Comparison of ENCODE assay signal across 12 mouse cellular contexts in genomic region chr13:110845695-110846094, GRCm38 (mm10).
DNase-seq lines count a peak whose midpoint lies in the region; ATAC-seq and TF ChIP-seq lines count a peak whose summit lies in the region.
"Had no signal": no experiment of that assay in that cellular context is flagged by ENCODE, and none has a peak within 500 bp of the region (broad histone marks: within the 10 kb centered on the region; RNA-seq: fewer than 3 reads in every experiment).

No protein-coding gene starts in this region.

- H3K27me3 ChIP-seq in lung, postnatal 0 days (replicated peaks; ENCODE audit: insufficient read depth, low read length): no peaks in the 10 kb centered on the region
- H3K27me3 ChIP-seq in hindbrain, embryonic 14.5 days (ENCODE audit: control insufficient read depth, insufficient read depth, low read length): no peaks in the 10 kb centered on the region
- H3K27me3 ChIP-seq: stomach, embryonic 15.5 days had no signal

- no peak for TF ChIP-seq POLR2A in embryonic fibroblast, embryonic 13.5 days (IDR thresholded peaks at IDR 0.05; ENCODE audit: low read depth, low read length)

- H3K36me3 ChIP-seq in lung, postnatal 0 days (ENCODE audit: insufficient read depth, low read length): no peaks in the 10 kb centered on the region
- no peaks in the 10 kb centered on the region for H3K36me3 ChIP-seq in hindbrain, embryonic 14.5 days (replicated peaks; ENCODE audit: control insufficient read depth, insufficient read depth)
- H3K36me3 ChIP-seq: stomach, embryonic 15.5 days had no signal

- WGBS in lung, postnatal 0 days: 71% methylated on average over 2 of the region's 2 CpGs
- WGBS in hindbrain, embryonic 14.5 days: 91% methylated on average over 2 of the region's 2 CpGs

- ATAC-seq in lung, postnatal 0 days: peak; percentile 49; the same call in 1 of the 2 replicates
- ATAC-seq in hindbrain, embryonic 14.5 days (ENCODE audit: low FRiP score): no peak
- ATAC-seq: forebrain, embryonic 14.5 days had no signal

- 0 out of 2 replicates have a peak, but pooled peaks have one; percentile 7 for TF ChIP-seq EP300 in lung, postnatal 0 days (IDR thresholded peaks at IDR 0.05)

- H3K4me2 ChIP-seq in lung, postnatal 0 days (replicated peaks; ENCODE audit: low read depth, low read length): no peak overlapping the region
- no peak overlapping the region for H3K4me2 ChIP-seq in hindbrain, embryonic 14.5 days (replicated peaks)
- H3K4me2 ChIP-seq: stomach, embryonic 15.5 days had no signal

- H3K27ac ChIP-seq in embryonic fibroblast, embryonic 13.5 days (ENCODE audit: insufficient read depth, low read length): peak overlapping the region; percentile 89
- no peak overlapping the region for H3K27ac ChIP-seq in lung, postnatal 0 days (ENCODE audit: low read length)
- H3K27ac ChIP-seq in hindbrain, embryonic 14.5 days: no peak overlapping the region
- H3K27ac ChIP-seq: stomach, embryonic 15.5 days had no signal

- H3K4me1 ChIP-seq in embryonic fibroblast, embryonic 13.5 days (ENCODE audit: control insufficient read depth, insufficient read depth, low read length): no peaks in the 10 kb centered on the region; the same call in none of the 2 replicates
- no peaks in the 10 kb centered on the region for H3K4me1 ChIP-seq in lung, postnatal 0 days (ENCODE audit: insufficient read depth, low read depth, low read length)
- H3K4me1 ChIP-seq in hindbrain, embryonic 14.5 days (replicated peaks; ENCODE audit: control insufficient read depth, insufficient read depth, low read length): no peaks in the 10 kb centered on the region
- H3K4me1 ChIP-seq: stomach, embryonic 15.5 days had no signal

- DNase-seq in kidney, adult 9 months: peak; percentile 12
- DNase-seq in kidney, adult 18-20 months: no peak
- peak; percentile 3 to 22 for DNase-seq in heart, adult 9 months (ENCODE audit: low spot score in 2 of 2)
- DNase-seq in lung, postnatal 0 days (ENCODE audit: low spot score): peak; percentile 32
- DNase-seq in thymus, postnatal 4 days: no peak
- no peak for DNase-seq in hindbrain, embryonic 14.5 days (ENCODE audit: low spot score)
- DNase-seq in spleen, adult 12 weeks (ENCODE audit: low spot score): no peak
- DNase-seq: adrenal gland, postnatal 14 days; right cerebral cortex, postnatal 25 days had no signal

- no peak overlapping the region for H3K4me3 ChIP-seq in embryonic fibroblast, embryonic 13.5 days (ENCODE audit: insufficient read depth, low read length)
- H3K4me3 ChIP-seq in lung, postnatal 0 days (ENCODE audit: low read depth, low read length): no peak overlapping the region
- H3K4me3 ChIP-seq in hindbrain, embryonic 14.5 days (replicated peaks; ENCODE audit: low read length): no peak overlapping the region
- H3K4me3 ChIP-seq: stomach, embryonic 15.5 days had no signal

- TF ChIP-seq CTCF in embryonic fibroblast, embryonic 13.5 days (IDR thresholded peaks at IDR 0.05; ENCODE audit: borderline replicate concordance, insufficient read depth, low read length): no peak
- no peak for TF ChIP-seq CTCF in lung, postnatal 0 days (IDR thresholded peaks at IDR 0.05)

- no peak overlapping the region for H3K9ac ChIP-seq in lung, postnatal 0 days (replicated peaks; ENCODE audit: low read depth)
- H3K9ac ChIP-seq in hindbrain, embryonic 14.5 days: no peak overlapping the region
- H3K9ac ChIP-seq: stomach, embryonic 15.5 days had no signal

- H3K9me3 ChIP-seq in lung, postnatal 0 days (ENCODE audit: low read length): no peaks in the 10 kb centered on the region
- H3K9me3 ChIP-seq in hindbrain, embryonic 14.5 days (ENCODE audit: control insufficient read depth, low read length): no peaks in the 10 kb centered on the region
- H3K9me3 ChIP-seq: stomach, embryonic 15.5 days had no signal

Comparison
In these comparisons a context has a peak if more than half of its experiments do, and no peak if none do; other contexts are left out.
1. DNase-seq: peak in kidney, adult 9 months (single experiment), heart, adult 9 months (2 of 2) and lung, postnatal 0 days (single experiment); none in kidney, adult 18-20 months (single experiment), thymus, postnatal 4 days (single experiment), hindbrain, embryonic 14.5 days (single experiment) and spleen, adult 12 weeks (single experiment).